Mouse (Mus musculus): ENCODE measurements around the gene Dnajb12.

DNA sequence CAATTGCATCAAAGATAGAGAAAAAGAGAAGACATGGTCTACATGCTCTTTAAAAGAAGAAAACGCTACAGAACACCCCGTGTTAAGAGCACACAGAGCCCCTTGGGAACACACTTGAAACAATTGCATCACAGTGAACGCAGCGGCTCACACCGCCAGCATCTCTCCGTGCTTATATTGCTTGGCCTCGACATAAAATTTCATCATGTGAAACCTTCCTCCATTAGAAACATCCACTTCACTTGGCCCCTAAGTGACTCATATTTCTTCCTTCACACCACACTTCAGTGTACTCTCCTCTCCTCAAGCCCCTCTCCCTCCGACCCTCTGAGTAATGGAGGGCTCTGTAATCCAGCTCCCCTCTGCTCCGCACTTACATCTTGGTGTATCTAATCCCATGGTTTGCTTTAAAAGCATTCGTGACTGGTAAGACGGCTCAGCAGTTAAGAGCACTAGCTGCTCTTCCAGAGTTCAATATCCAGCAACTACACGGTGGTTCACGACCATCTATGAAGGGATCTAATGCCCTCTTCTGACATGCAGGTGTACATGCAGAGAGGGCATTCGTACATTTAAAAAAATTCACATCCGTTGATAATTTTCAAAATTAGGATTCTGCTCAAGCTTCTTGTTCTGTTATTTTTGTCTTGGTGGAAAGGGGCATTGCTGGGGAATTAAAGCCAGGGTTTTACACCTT lies 1.8 kb upstream of the Dnajb12 start:
- no peak for TF ChIP-seq CTCF (conservative IDR thresholded peaks at IDR 0.05; ENCODE audit: low read length)
- no peak for TF ChIP-seq POU5F1 (IDR thresholded peaks at IDR 0.05; ENCODE audit: borderline replicate concordance, low read length)
